Mouse (Mus musculus): ENCODE measurements around the gene Tst. TPM values are rescaled to one million over a fixed set of nuclear protein-coding genes. Genes with fewer than 3 reads are reported as not detected.

Tst gene
- polyA plus RNA-seq (2014; fragmentation: Illumina TruSeq; extraction: RNeasy Lipid Tissue Mini Kit (QIAGEN cat#74804); ENCODE audit: insufficient read depth, low read depth, low replicate concordance), result 119 TPM

GRCm38 (mm10) chr15:78405517-78406211 is at the start of gene Tst:
TSS of gene Tst (minus strand) at chr15:78405907.

DNA sequence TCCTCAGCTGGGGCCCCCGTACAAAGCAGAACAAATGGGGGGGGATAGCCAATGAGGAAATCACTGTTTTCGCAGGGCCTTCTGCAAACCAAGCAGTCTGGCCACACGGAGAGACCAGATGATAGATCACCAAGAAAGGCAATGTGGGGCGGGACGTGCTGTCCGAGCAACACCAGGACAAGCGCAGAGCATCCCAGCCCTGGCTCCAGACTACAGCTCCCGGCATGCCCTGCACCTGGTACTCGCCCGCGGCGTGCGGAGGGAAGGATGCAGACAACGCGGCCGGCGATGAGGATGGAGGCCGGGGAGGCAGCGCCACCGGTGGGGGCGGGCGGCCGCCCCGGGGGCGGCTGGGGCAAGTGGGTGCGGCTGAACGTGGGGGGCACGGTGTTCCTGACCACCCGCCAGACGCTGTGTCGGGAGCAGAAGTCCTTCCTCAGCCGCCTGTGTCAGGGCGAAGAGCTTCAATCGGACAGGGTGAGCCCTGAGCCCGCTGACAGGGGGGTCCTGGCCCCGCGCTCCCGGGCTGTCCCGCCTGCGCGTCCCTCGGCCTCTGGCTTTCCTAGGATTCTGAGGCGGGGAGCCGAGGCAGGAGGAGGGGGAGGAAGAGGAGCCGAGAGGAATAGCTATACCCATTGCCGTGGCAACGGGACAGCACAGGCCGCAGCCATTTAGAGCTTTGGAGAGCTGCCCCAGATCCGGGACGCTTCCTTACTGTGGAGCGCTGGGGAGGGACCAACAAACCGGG is 22.9 kb upstream of the Tst start, which contains the start of gene Kctd17:
TSS of gene Kctd17 (plus strand) at position 174 of the 748 bp plus-strand sequence.

GRCm38 (mm10) chr15:78406293-78406934 is 707 bp upstream of the Tst start, which contains the start of gene Mpst:
TSS of gene Mpst (plus strand) at chr15:78406416.

GRCm38 (mm10) chr15:78395478-78395962 is 10.2 kb downstream of the Tst start, which contains the start of gene Tex33:
TSS of gene Tex33 (minus strand) at chr15:78395912.

Other genes starting within 250 kb of the Tst start
- 30.8 TPM for gene Ift27, start 231.8 kb downstream of the Tst start, polyA plus RNA-seq (2014; fragmentation: Illumina TruSeq; extraction: RNeasy Lipid Tissue Mini Kit (QIAGEN cat#74804); ENCODE audit: insufficient read depth, low read depth, low replicate concordance)
- not detected for gene Pvalb, start 199.5 kb downstream of the Tst start, polyA plus RNA-seq (2014; fragmentation: Illumina TruSeq; extraction: RNeasy Lipid Tissue Mini Kit (QIAGEN cat#74804); ENCODE audit: insufficient read depth, low read depth, low replicate concordance)
- gene Ncf4, start 161.1 kb downstream of the Tst start, polyA plus RNA-seq (2014; fragmentation: Illumina TruSeq; extraction: RNeasy Lipid Tissue Mini Kit (QIAGEN cat#74804); ENCODE audit: insufficient read depth, low read depth, low replicate concordance), result 16.8 TPM
- 3.3 TPM for gene Csf2rb2, start 100.2 kb downstream of the Tst start, polyA plus RNA-seq (2014; fragmentation: Illumina TruSeq; extraction: RNeasy Lipid Tissue Mini Kit (QIAGEN cat#74804); ENCODE audit: insufficient read depth, low read depth, low replicate concordance)
- gene Csf2rb, start 80.2 kb downstream of the Tst start, polyA plus RNA-seq (2014; fragmentation: Illumina TruSeq; extraction: RNeasy Lipid Tissue Mini Kit (QIAGEN cat#74804); ENCODE audit: insufficient read depth, low read depth, low replicate concordance), result 9.1 TPM
- gene Tex33, start 10.0 kb downstream of the Tst start, polyA plus RNA-seq (2014; fragmentation: Illumina TruSeq; extraction: RNeasy Lipid Tissue Mini Kit (QIAGEN cat#74804); ENCODE audit: insufficient read depth, low read depth, low replicate concordance), result not detected
- gene Mpst, start 509 bp upstream of the Tst start, polyA plus RNA-seq (2014; fragmentation: Illumina TruSeq; extraction: RNeasy Lipid Tissue Mini Kit (QIAGEN cat#74804); ENCODE audit: insufficient read depth, low read depth, low replicate concordance), result 47.8 TPM
- gene Kctd17, start 22.7 kb upstream of the Tst start, polyA plus RNA-seq (2014; fragmentation: Illumina TruSeq; extraction: RNeasy Lipid Tissue Mini Kit (QIAGEN cat#74804); ENCODE audit: insufficient read depth, low read depth, low replicate concordance), result 21.8 TPM
- 0.14 TPM for gene Tmprss6, start 62.7 kb upstream of the Tst start, polyA plus RNA-seq (2014; fragmentation: Illumina TruSeq; extraction: RNeasy Lipid Tissue Mini Kit (QIAGEN cat#74804); ENCODE audit: insufficient read depth, low read depth, low replicate concordance)
- gene Il2rb, start 89.4 kb upstream of the Tst start, polyA plus RNA-seq (2014; fragmentation: Illumina TruSeq; extraction: RNeasy Lipid Tissue Mini Kit (QIAGEN cat#74804); ENCODE audit: insufficient read depth, low read depth, low replicate concordance), result 6.5 TPM
- gene C1qtnf6, start 125.5 kb upstream of the Tst start, polyA plus RNA-seq (2014; fragmentation: Illumina TruSeq; extraction: RNeasy Lipid Tissue Mini Kit (QIAGEN cat#74804); ENCODE audit: insufficient read depth, low read depth, low replicate concordance), result 6.8 TPM
- not detected for gene Sstr3, start 138.8 kb upstream of the Tst start, polyA plus RNA-seq (2014; fragmentation: Illumina TruSeq; extraction: RNeasy Lipid Tissue Mini Kit (QIAGEN cat#74804); ENCODE audit: insufficient read depth, low read depth, low replicate concordance)
- 38.9 TPM for gene Rac2, start 166.9 kb upstream of the Tst start, polyA plus RNA-seq (2014; fragmentation: Illumina TruSeq; extraction: RNeasy Lipid Tissue Mini Kit (QIAGEN cat#74804); ENCODE audit: insufficient read depth, low read depth, low replicate concordance)
- 21.0 TPM for gene Cyth4, start 191.1 kb upstream of the Tst start, polyA plus RNA-seq (2014; fragmentation: Illumina TruSeq; extraction: RNeasy Lipid Tissue Mini Kit (QIAGEN cat#74804); ENCODE audit: insufficient read depth, low read depth, low replicate concordance)